Mouse (Mus musculus) heart, postnatal 0 days (tissue): ENCODE results near the gene Slc22a12.

Experiments
- CTCF ChIP-seq: IDR thresholded peaks from 2 replicates; pipeline ENCODE4 v1.5.1; 2016; ENCODE audit warnings: antibody characterized with exemption, control low read depth, low read depth
- EP300 ChIP-seq: IDR thresholded peaks from 2 replicates; pipeline ENCODE4 v1.6.1; 2016; ENCODE audit warnings: antibody characterized with exemption, low read depth

GRCm38 (mm10) chr19:6543035-6543383 lies 177 bp upstream of the Slc22a12 start:
- no peak for TF ChIP-seq CTCF
- no peak for TF ChIP-seq EP300
